Mouse (Mus musculus) forebrain, embryonic 10.5 days (tissue): ENCODE measurements at regions not wholly inside any gene's neighbourhood (a gene's known extent, or its start where the extent isn't known, plus 50 kb on each side); places are given as distances from the start of the nearest gene placed in this dataset.

Source experiments
- DNase-seq: peaks from one replicate; pipeline ENCODE4 v3.0.0-alpha.2; 2017; ENCODE audit warnings: low spot score; ENCODE audit errors: extremely low spot score
- H3K27ac ChIP-seq: fragments of 300-500 bp; sonication (generic); 2 replicates; pipeline ENCODE4 v1.5.1; 2016; ENCODE audit warnings: mild to moderate bottlenecking
- H3K27me3 ChIP-seq: fragments of 300-500 bp; sonication (generic); 2 replicates; pipeline ENCODE4 v1.6.1; 2016; ENCODE audit warnings: mild to moderate bottlenecking; ENCODE audit not compliant: poor library complexity, severe bottlenecking
- H3K36me3 ChIP-seq: fragments of 300-500 bp; sonication (generic); replicated peaks from 2 replicates; pipeline ENCODE4 v1.6.1; 2016; ENCODE audit warnings: mild to moderate bottlenecking, moderate library complexity
- H3K4me1 ChIP-seq: fragments of 300-500 bp; sonication (generic); 2 replicates; pipeline ENCODE4 v1.6.1; 2016
- H3K4me3 ChIP-seq: fragments of 300-500 bp; sonication (generic); 2 replicates; pipeline ENCODE4 v1.5.1; 2016; ENCODE audit warnings: mild to moderate bottlenecking, moderate library complexity
- H3K9me3 ChIP-seq: fragments of 300-500 bp; sonication (generic); 2 replicates; pipeline ENCODE4 v1.6.1; 2016; ENCODE audit warnings: mild to moderate bottlenecking, moderate library complexity
- WGBS: fragments of 180-500 bp; shearing (Covaris S2); methylation state at CpG from one replicate; pipeline ENCODE4 v1.1.7; 2016; 5-methylcytosine and 5-hydroxymethylcytosine counted together

DNA sequence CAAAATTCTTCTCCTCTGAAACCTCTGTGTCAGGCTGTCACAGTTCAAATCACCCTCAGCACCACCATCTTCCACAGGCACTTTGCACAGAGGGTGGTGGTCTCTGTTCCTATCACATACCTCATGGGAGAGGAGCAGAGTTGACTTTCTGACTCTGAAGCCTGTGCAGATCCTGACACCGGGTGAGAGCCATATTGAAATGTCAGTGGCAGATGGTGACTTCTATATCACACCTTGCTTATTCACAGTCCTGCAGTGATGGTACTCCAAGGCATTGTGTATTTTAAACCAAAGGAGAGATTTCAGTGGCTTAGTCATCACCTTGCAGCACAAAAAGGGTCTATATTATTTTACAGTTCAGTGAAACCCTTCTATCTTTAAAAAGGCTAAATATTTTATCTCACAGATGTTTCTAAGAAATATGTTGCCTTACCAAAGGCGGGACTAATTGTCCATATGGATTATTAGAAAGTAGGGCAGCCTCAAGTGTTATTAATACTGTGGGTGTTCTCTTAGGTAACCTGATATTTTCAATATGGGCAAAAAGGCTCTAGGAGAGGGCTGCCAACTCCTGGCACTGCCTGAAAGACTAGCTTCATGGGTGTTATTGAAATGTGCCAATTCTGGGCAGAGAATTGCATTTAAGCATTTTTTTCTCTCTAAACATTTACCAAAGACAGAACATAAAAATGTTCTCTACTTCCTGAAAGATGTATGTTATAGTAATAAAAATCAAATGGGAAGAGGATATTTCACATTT is 378.1 kb downstream of the Fat4 start:
- no peak for DNase-seq
- Histone ChIP-seq H3K27me3 (no peaks in the 10 kb centered on the region), H3K4me3 (no peak overlapping the region), H3K4me1 (no peaks in the 10 kb centered on the region), H3K9me3 (no peaks in the 10 kb centered on the region), H3K36me3 (no peaks in the 10 kb centered on the region), H3K27ac (no peak overlapping the region)
- 89% methylated on average over 2 of the region's 2 CpGs for WGBS

- H3K27me3 ChIP-seq = no peaks in the 10 kb centered on the region
- no peaks in the 10 kb centered on the region for H3K36me3 ChIP-seq
- H3K9me3 ChIP-seq = no peaks in the 10 kb centered on the region
- no peak overlapping the region for H3K27ac ChIP-seq
- no peak for DNase-seq
- no peaks in the 10 kb centered on the region for H3K4me1 ChIP-seq
- 94% methylated on average over 1 of the region's 1 CpGs for WGBS
- H3K4me3 ChIP-seq = no peak overlapping the region
Measured at GRCm38 (mm10) chr3:39265606-39266005, 378.9 kb downstream of the Fat4 start.

GRCm38 (mm10) chr3:39269388-39269787 is 382.6 kb downstream of the Fat4 start:
- H3K9me3 ChIP-seq = no peaks in the 10 kb centered on the region
- H3K27ac ChIP-seq = no peak overlapping the region
- no peaks in the 10 kb centered on the region for H3K4me1 ChIP-seq
- H3K27me3 ChIP-seq = no peaks in the 10 kb centered on the region
- 82% methylated on average over 3 of the region's 3 CpGs for WGBS
- H3K4me3 ChIP-seq = no peak overlapping the region
- DNase-seq = no peak
- H3K36me3 ChIP-seq = no peaks in the 10 kb centered on the region

- peaks cover 6% of the 10 kb centered on the region; the same call in 1 of the 2 replicates for H3K27me3 ChIP-seq
- peaks cover 8% of the 10 kb centered on the region; the same call in 1 of the 2 replicates for H3K4me1 ChIP-seq
- no peaks in the 10 kb centered on the region for H3K36me3 ChIP-seq
- WGBS = 97% methylated on average over 1 of the region's 1 CpGs
- no peaks in the 10 kb centered on the region for H3K9me3 ChIP-seq
- no peak for DNase-seq
- no peak overlapping the region for H3K4me3 ChIP-seq
- no peak overlapping the region for H3K27ac ChIP-seq
Measured at GRCm38 (mm10) chr3:39272616-39273015, 385.9 kb downstream of the Fat4 start.

DNA sequence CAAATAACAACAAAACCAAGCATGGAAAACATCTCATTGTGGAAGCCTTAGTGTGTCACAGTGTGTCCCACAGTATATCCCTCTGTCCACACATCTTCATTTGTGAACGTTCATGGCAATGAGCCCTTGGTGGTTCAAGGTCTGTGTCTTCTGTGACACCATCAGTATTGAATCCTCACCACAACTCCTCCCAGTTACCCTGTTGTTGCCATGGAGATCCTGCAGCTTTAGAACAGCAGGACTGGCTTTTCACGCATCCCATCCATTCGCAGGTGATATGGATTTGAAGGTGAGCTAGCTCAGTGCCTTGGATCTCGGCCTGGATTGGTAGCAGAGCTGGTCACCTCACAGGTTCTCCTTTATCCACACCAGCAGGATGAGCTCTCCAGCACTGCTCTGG is 390.2 kb downstream of the Fat4 start:
- Histone ChIP-seq H3K9me3 (no peaks in the 10 kb centered on the region), H3K27me3 (peaks cover 11% of the 10 kb centered on the region; the same call in 1 of the 2 replicates), H3K4me1 (peaks cover 8% of the 10 kb centered on the region; the same call in 1 of the 2 replicates), H3K36me3 (no peaks in the 10 kb centered on the region), H3K27ac (no peak overlapping the region), H3K4me3 (no peak overlapping the region)
- DNase-seq = no peak
- 84% methylated on average over 4 of the region's 4 CpGs for WGBS

DNA sequence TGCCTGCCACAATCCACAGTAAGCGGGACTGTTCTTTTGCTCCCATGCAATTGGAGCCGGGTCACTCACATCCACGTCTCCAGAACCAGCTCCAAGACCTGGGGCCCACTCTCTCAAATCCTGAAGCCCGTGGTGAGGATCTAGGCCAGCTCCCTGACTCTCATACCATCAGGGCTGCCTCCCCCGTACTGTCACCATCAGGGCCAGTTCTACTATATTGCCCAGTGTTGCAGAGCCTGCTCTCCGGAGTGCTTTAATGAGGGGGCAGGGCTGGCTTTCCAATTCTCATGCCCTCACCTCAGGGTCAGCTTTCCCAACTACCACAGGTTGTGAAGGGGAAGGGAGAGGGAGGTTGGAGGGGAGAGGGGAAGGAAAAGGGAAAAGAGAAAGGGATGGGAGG is 390.6 kb downstream of the Fat4 start:
- H3K27ac ChIP-seq = no peak overlapping the region
- no peak overlapping the region for H3K4me3 ChIP-seq
- no peaks in the 10 kb centered on the region for H3K9me3 ChIP-seq
- H3K27me3 ChIP-seq = peaks cover 11% of the 10 kb centered on the region; the same call in 1 of the 2 replicates
- peaks cover 8% of the 10 kb centered on the region; the same call in 1 of the 2 replicates for H3K4me1 ChIP-seq
- 81% methylated on average over 6 of the region's 6 CpGs for WGBS
- no peak for DNase-seq
- no peaks in the 10 kb centered on the region for H3K36me3 ChIP-seq

DNA sequence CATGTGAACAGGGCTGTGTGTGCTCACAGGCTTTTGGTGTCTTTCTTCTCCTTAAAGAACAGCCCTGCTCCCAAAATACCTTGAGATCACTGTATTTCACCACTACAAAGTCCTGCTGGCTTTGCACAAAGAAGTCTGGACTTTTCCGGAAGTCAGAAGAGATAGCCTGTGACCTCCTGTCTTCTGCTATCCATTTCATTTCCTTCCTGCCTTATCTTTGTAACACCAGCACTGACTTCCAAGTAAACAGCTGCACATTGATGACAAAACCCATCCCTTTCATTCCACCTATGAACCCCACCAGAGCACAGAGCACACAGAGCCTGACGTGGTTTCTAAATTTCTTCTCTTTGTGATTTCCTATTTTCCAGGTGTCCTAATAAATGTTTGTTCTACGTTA is 408.5 kb downstream of the Fat4 start:
- no peaks in the 10 kb centered on the region for H3K4me1 ChIP-seq
- H3K27me3 ChIP-seq = no peaks in the 10 kb centered on the region
- no peak overlapping the region for H3K4me3 ChIP-seq
- no peaks in the 10 kb centered on the region for H3K36me3 ChIP-seq
- H3K9me3 ChIP-seq = no peaks in the 10 kb centered on the region
- DNase-seq = no peak
- no peak overlapping the region for H3K27ac ChIP-seq
- WGBS = 89% methylated on average over 3 of the region's 3 CpGs

GRCm38 (mm10) chr3:39296257-39296656 is 409.5 kb downstream of the Fat4 start:
- no peak overlapping the region for H3K27ac ChIP-seq
- no peaks in the 10 kb centered on the region for H3K9me3 ChIP-seq
- WGBS = 89% methylated on average over 4 of the region's 4 CpGs
- H3K4me1 ChIP-seq = no peaks in the 10 kb centered on the region
- no peaks in the 10 kb centered on the region for H3K27me3 ChIP-seq
- H3K36me3 ChIP-seq = no peaks in the 10 kb centered on the region
- no peak overlapping the region for H3K4me3 ChIP-seq
- no peak for DNase-seq

DNA sequence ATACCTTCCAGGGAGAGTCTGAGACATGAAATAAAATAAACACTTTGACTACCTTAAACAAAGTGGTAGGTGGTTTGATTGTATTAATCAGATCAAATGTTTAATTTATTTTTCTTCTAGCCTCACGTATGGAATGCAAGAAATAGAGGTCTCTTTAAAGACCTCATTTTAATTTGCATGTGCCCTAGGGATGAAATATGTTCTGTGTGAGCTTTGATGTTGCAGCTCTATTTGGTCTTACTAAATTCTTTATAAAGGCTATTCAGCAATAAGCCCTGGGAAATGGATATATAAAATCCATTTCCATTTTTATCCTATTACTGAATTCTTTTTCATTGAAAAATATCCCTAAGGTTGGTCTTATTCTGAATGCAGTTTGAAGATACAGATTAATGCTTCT is 422.7 kb downstream of the Fat4 start:
- Histone ChIP-seq H3K9me3 (no peaks in the 10 kb centered on the region), H3K27me3 (no peaks in the 10 kb centered on the region), H3K27ac (no peak overlapping the region), H3K4me1 (0 out of 2 replicates have a peak, but pooled peaks cover 3% of the 10 kb centered on the region), H3K4me3 (no peak overlapping the region), H3K36me3 (no peaks in the 10 kb centered on the region)
- no peak for DNase-seq
- 82% methylated on average over 1 of the region's 1 CpGs for WGBS

- no peak for DNase-seq
- H3K4me1 ChIP-seq = 0 out of 2 replicates have a peak, but pooled peaks cover 3% of the 10 kb centered on the region
- H3K27me3 ChIP-seq = no peaks in the 10 kb centered on the region
- WGBS = 70% methylated on average over 4 of the region's 4 CpGs
- no peaks in the 10 kb centered on the region for H3K36me3 ChIP-seq
- no peak overlapping the region for H3K4me3 ChIP-seq
- H3K9me3 ChIP-seq = no peaks in the 10 kb centered on the region
- H3K27ac ChIP-seq = no peak overlapping the region
Measured at GRCm38 (mm10) chr3:39313563-39313962, 426.8 kb downstream of the Fat4 start.

DNA sequence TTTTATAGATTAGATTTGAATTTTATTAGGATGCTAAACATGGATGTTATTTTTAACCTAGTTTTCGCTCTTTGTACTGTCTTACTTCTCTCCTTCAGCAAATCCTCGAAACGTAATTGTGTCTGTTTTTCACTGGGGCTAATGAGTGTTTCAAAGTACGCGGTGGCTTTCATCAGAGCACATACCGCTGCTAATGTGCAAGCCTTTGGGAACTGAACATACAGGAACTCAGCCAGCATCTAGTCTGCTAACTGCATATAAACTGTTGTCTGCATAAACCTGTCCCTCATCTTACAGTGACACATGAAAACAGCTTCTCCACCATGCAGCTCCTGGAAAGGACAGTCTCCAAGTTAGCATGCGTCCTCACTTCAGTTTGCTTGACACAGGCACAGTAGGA is 434.1 kb downstream of the Fat4 start:
- DNase-seq = no peak
- Histone ChIP-seq H3K36me3 (no peaks in the 10 kb centered on the region), H3K4me3 (no peak overlapping the region), H3K27me3 (no peaks in the 10 kb centered on the region), H3K27ac (no peak overlapping the region), H3K4me1 (no peaks in the 10 kb centered on the region), H3K9me3 (no peaks in the 10 kb centered on the region)
- WGBS = 86% methylated on average over 7 of the region's 7 CpGs

DNA sequence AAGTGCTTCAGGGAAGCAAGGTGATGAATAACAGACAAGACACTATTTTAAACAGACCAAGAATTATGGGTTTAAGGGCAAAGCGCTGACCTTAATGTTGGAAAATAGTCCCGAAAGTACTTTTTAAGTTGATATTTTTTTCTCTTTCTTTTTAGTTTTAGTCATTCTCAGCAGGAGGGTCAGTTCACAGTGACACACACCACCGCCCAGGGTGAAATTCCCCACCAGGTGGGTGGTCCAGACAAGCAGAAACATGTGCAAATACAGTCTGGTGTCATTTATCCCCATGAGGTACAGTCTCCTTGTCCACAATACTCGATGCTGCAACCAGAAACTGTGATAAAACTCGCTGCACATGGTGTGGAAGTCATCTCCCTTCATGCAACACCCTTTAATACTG is 435.5 kb downstream of the Fat4 start:
- Histone ChIP-seq H3K9me3 (no peaks in the 10 kb centered on the region), H3K4me1 (no peaks in the 10 kb centered on the region), H3K27me3 (no peaks in the 10 kb centered on the region), H3K27ac (no peak overlapping the region), H3K4me3 (no peak overlapping the region), H3K36me3 (no peaks in the 10 kb centered on the region)
- 71% methylated on average over 5 of the region's 5 CpGs for WGBS
- no peak for DNase-seq

DNA sequence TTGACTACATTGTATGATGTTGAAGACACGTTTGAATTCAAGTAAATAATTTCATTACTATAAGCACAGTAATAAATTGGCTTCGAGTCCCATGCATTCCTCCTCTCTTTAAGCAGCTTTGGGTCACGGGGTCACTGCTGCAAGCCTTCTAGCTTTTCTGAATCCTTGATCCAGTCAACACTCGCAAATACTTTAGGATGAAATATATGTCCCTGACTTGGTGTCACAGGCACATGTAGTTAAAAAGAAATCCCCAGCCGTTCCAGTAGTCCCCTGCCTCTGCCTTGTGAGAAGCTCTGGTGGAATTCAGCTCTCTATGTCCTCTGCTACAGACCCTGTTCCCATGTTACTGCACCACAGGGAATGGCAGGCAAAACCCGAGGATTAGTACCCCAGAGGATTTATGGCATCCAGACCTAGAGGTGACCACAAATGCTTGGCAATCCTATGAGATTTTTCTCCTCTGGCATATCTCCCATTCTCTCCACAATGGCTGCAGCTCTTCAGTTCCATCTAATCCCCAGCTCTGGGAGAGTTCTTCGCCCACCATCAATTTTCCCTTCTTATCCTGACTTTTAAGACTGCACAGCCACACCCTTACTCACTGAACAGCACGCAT is 449.0 kb downstream of the Fat4 start:
- H3K27me3 ChIP-seq = no peaks in the 10 kb centered on the region
- DNase-seq = no peak
- H3K36me3 ChIP-seq = no peaks in the 10 kb centered on the region
- H3K4me3 ChIP-seq = no peak overlapping the region
- H3K4me1 ChIP-seq = peaks cover 20% of the 10 kb centered on the region
- H3K9me3 ChIP-seq = peaks cover 9% of the 10 kb centered on the region; the same call in 1 of the 2 replicates
- WGBS = 49% methylated on average over 8 of the region's 8 CpGs
- no peak overlapping the region for H3K27ac ChIP-seq
